In genomic region chr2:96577701-96578100, GRCm38 (mm10) we compare ENCODE assay signal across 34 mouse cellular contexts.
"Had no signal": no experiment of that assay in that cellular context is flagged by ENCODE, and none has a peak within 500 bp of the region (broad histone marks: within the 10 kb centered on the region; RNA-seq: fewer than 3 reads in every experiment).

No protein-coding gene starts in this region.

- H3K4me2 ChIP-seq: heart, embryonic 11.5 days; heart, embryonic 12.5 days; heart, embryonic 13.5 days; heart, embryonic 15.5 days; hindbrain, embryonic 12.5 days; hindbrain, embryonic 13.5 days; hindbrain, embryonic 14.5 days; hindbrain, embryonic 15.5 days; intestine, embryonic 15.5 days; kidney, embryonic 15.5 days had no signal

- H3K9ac ChIP-seq: heart, embryonic 12.5 days; heart, embryonic 13.5 days; heart, embryonic 15.5 days; hindbrain, embryonic 12.5 days; hindbrain, embryonic 13.5 days; hindbrain, embryonic 14.5 days; hindbrain, embryonic 15.5 days; intestine, embryonic 15.5 days; kidney, embryonic 15.5 days had no signal

- H3K36me3 ChIP-seq: heart, embryonic 10.5 days; heart, embryonic 12.5 days; heart, embryonic 13.5 days; heart, embryonic 15.5 days; hindbrain, embryonic 10.5 days; hindbrain, embryonic 12.5 days; hindbrain, embryonic 13.5 days; hindbrain, embryonic 15.5 days; intestine, embryonic 15.5 days; kidney, embryonic 15.5 days had no signal

- ATAC-seq: hindbrain, embryonic 16.5 days; hindbrain, postnatal 0 days; inflammation-experienced regulatory T-cells, adult 6 months; intestine, embryonic 15.5 days; intestine, embryonic 16.5 days; intestine, postnatal 0 days had no signal

- H3K27me3 ChIP-seq: heart, embryonic 12.5 days; heart, embryonic 13.5 days; heart, embryonic 15.5 days; hindbrain, embryonic 12.5 days; hindbrain, embryonic 13.5 days; hindbrain, embryonic 15.5 days; intestine, embryonic 15.5 days; kidney, embryonic 15.5 days had no signal

- DNase-seq: heart, postnatal 10 days; heart, postnatal 14 days; heart, postnatal 36 days; heart, postnatal 4 days; kidney, adult 11 months; kidney, adult 18-20 months; kidney, adult 2 months; kidney, adult 8-10 months; kidney, postnatal 10 days; kidney, postnatal 14 days; kidney, postnatal 25 days; kidney, postnatal 36 days; kidney, postnatal 4 days; layer of hippocampus, adult 9-11 months; layer of hippocampus, postnatal 36 days had no signal

- H3K4me3 ChIP-seq: heart, embryonic 10.5 days; heart, embryonic 12.5 days; heart, embryonic 13.5 days; heart, embryonic 15.5 days; hindbrain, embryonic 10.5 days; hindbrain, embryonic 12.5 days; hindbrain, embryonic 13.5 days; hindbrain, embryonic 15.5 days; intestine, embryonic 15.5 days; kidney, embryonic 15.5 days; layer of hippocampus, adult 2 months had no signal

- H3K27ac ChIP-seq: heart, embryonic 10.5 days; heart, embryonic 13.5 days; heart, embryonic 15.5 days; hindbrain, embryonic 10.5 days; hindbrain, embryonic 12.5 days; hindbrain, embryonic 13.5 days; hindbrain, embryonic 14.5 days; hindbrain, embryonic 15.5 days; hindbrain, postnatal 0 days; intestine, embryonic 15.5 days; kidney, embryonic 15.5 days; kidney, postnatal 0 days; layer of hippocampus, adult 2 months had no signal

- H3K4me1 ChIP-seq: heart, embryonic 10.5 days; heart, embryonic 12.5 days; hindbrain, embryonic 12.5 days; hindbrain, embryonic 13.5 days; hindbrain, embryonic 15.5 days; intestine, embryonic 15.5 days; kidney, embryonic 15.5 days had no signal

- H3K9me3 ChIP-seq: heart, embryonic 10.5 days; heart, embryonic 12.5 days; heart, embryonic 13.5 days; heart, embryonic 15.5 days; hindbrain, embryonic 10.5 days; hindbrain, embryonic 12.5 days; hindbrain, embryonic 13.5 days; hindbrain, embryonic 15.5 days; intestine, embryonic 15.5 days; kidney, embryonic 15.5 days had no signal
